Mouse (Mus musculus): Measurements from ENCODE around the gene Scamp3.

The Scamp3 gene

GRCm38 (mm10) chr3:89193351-89193750 lies 16.1 kb downstream of the Scamp3 start:
- in situ Hi-C loops (cut with MboI, MseI): loop anchor here (25.0 kb wide), 1 partner anchor 869 kb away; the partner anchor contains the start of genes 4933434E20Rik, Tpm3 and Ubap2l

GRCm38 (mm10) chr3:89193853-89194252 lies 16.6 kb downstream of the Scamp3 start:
- in situ Hi-C loops (cut with MboI, MseI): loop anchor here (25.0 kb wide), 1 partner anchor 868 kb away; the partner anchor contains the start of genes 4933434E20Rik, Tpm3 and Ubap2l

GRCm38 (mm10) chr3:89195979-89196877 lies 19.0 kb downstream of the Scamp3 start:
- in situ Hi-C loops (cut with MboI, MseI): loop anchor here (25.0 kb wide), 1 partner anchor 866 kb away; the partner anchor contains the start of genes 4933434E20Rik, Tpm3 and Ubap2l

- in situ Hi-C loops (cut with MboI, MseI): loop anchor here (25.0 kb wide), 1 partner anchor 862 kb away; the partner anchor contains the start of genes 4933434E20Rik, Tpm3 and Ubap2l
Observed at GRCm38 (mm10) chr3:89199839-89200238, 22.6 kb downstream of the Scamp3 start.

- in situ Hi-C loops (cut with MboI, MseI): no loop called here
Observed at GRCm38 (mm10) chr3:89202253-89203141, 25.2 kb downstream of the Scamp3 start, which contains the start of gene Gba. Gene Gba (plus strand): TSS chr3:89202928.

GRCm38 (mm10) chr3:89203142-89203514 lies 25.9 kb downstream of the Scamp3 start:
- in situ Hi-C loops (cut with MboI, MseI): no loop called here

GRCm38 (mm10) chr3:89206079-89206478 lies 28.8 kb downstream of the Scamp3 start:
- in situ Hi-C loops (cut with MboI, MseI): loop anchor here (5.0 kb wide), 1 partner anchor 114 kb away; the partner anchor contains the start of gene Rusc1

GRCm38 (mm10) chr3:89206695-89207094 lies 29.4 kb downstream of the Scamp3 start:
- in situ Hi-C loops (cut with MboI, MseI): loop anchor here (5.0 kb wide), 1 partner anchor 114 kb away; the partner anchor contains the start of gene Rusc1

- in situ Hi-C loops (cut with MboI, MseI): loop anchor here (5.0 kb wide), 1 partner anchor 116 kb away; the partner anchor contains the start of gene Rusc1
Observed at GRCm38 (mm10) chr3:89208075-89208657, 30.9 kb downstream of the Scamp3 start.

GRCm38 (mm10) chr3:89208736-89209135 lies 31.5 kb downstream of the Scamp3 start:
- in situ Hi-C loops (cut with MboI, MseI): loop anchor here (5.0 kb wide), 1 partner anchor 116 kb away; the partner anchor contains the start of gene Rusc1

GRCm38 (mm10) chr3:89209731-89210130 lies 32.5 kb downstream of the Scamp3 start:
- in situ Hi-C loops (cut with MboI, MseI): loop anchor here (5.0 kb wide), 1 partner anchor 117 kb away; the partner anchor contains the start of gene Rusc1

- in situ Hi-C loops (cut with MboI, MseI): no loop called here
Observed at GRCm38 (mm10) chr3:89210162-89210561, 32.9 kb downstream of the Scamp3 start.

- in situ Hi-C loops (cut with MboI, MseI): no loop called here
Observed at GRCm38 (mm10) chr3:89210731-89211130, 33.5 kb downstream of the Scamp3 start.

- in situ Hi-C loops (cut with MboI, MseI): no loop called here
Observed at GRCm38 (mm10) chr3:89213803-89214530, 36.7 kb downstream of the Scamp3 start.

GRCm38 (mm10) chr3:89214681-89215411 lies 37.6 kb downstream of the Scamp3 start, which contains the start of gene Thbs3:
Gene Thbs3 (plus strand): TSS chr3:89215180.
- in situ Hi-C loops (cut with MboI, MseI): loop anchor here (5.0 kb wide), 1 partner anchor 98 kb away; no protein-coding TSS in a partner anchor

GRCm38 (mm10) chr3:89215853-89216252 lies 38.6 kb downstream of the Scamp3 start:
- in situ Hi-C loops (cut with MboI, MseI): loop anchor here (5.0 kb wide), 1 partner anchor 99 kb away; no protein-coding TSS in a partner anchor

- in situ Hi-C loops (cut with MboI, MseI): loop anchor here (5.0 kb wide), 1 partner anchor 99 kb away; no protein-coding TSS in a partner anchor
Observed at GRCm38 (mm10) chr3:89216407-89216806, 39.1 kb downstream of the Scamp3 start.

- in situ Hi-C loops (cut with MboI, MseI): loop anchor here (5.0 kb wide), 1 partner anchor 101 kb away; no protein-coding TSS in a partner anchor
Observed at GRCm38 (mm10) chr3:89218271-89218670, 41.0 kb downstream of the Scamp3 start.

GRCm38 (mm10) chr3:89219546-89219945 lies 42.3 kb downstream of the Scamp3 start:
- in situ Hi-C loops (cut with MboI, MseI): loop anchor here (5.0 kb wide), 1 partner anchor 102 kb away; no protein-coding TSS in a partner anchor
